Mouse (Mus musculus): ENCODE measurements around the gene Capn5. TPM values are rescaled to one million over a fixed set of nuclear protein-coding genes. Genes with fewer than 3 reads are reported as not detected.

Capn5 gene
- polyA plus RNA-seq, 1 experiment from 2014 or later: 16.7 TPM

- WGBS: 60% methylated on average over 5 of the region's 5 CpGs
- Histone ChIP-seq H3K4me2 (replicated peaks) (no peak overlapping the region), H3K27ac (no peak overlapping the region), H3K9ac (no peak overlapping the region), H3K36me3 (replicated peaks; ENCODE audit: control insufficient read depth, insufficient read depth) (no peaks in the 10 kb centered on the region), H3K27me3 (ENCODE audit: control insufficient read depth, insufficient read depth, low read length) (no peaks in the 10 kb centered on the region), H3K9me3 (ENCODE audit: control insufficient read depth, low read length) (no peaks in the 10 kb centered on the region), H3K4me1 (replicated peaks; ENCODE audit: control insufficient read depth, insufficient read depth, low read length) (peaks cover 25% of the 10 kb centered on the region), H3K4me3 (replicated peaks; ENCODE audit: low read length) (no peak overlapping the region)
- DNase-seq (ENCODE audit: low spot score) (no peak), ATAC-seq (ENCODE audit: low FRiP score) (no peak)
Measured at GRCm38 (mm10) chr7:98153892-98154291, 24.2 kb downstream of the Capn5 start.

GRCm38 (mm10) chr7:98153345-98153744 lies 24.7 kb downstream of the Capn5 start:
- H3K9me3 ChIP-seq (ENCODE audit: control insufficient read depth, low read length): no peaks in the 10 kb centered on the region
- 40% methylated on average over 3 of the region's 3 CpGs for WGBS
- no peak overlapping the region for H3K4me3 ChIP-seq (replicated peaks; ENCODE audit: low read length)
- no peak for DNase-seq (ENCODE audit: low spot score)
- H3K27ac ChIP-seq: no peak overlapping the region
- H3K4me2 ChIP-seq (replicated peaks): no peak overlapping the region
- H3K27me3 ChIP-seq (ENCODE audit: control insufficient read depth, insufficient read depth, low read length): no peaks in the 10 kb centered on the region
- ATAC-seq (ENCODE audit: low FRiP score): no peak
- peaks cover 24% of the 10 kb centered on the region for H3K4me1 ChIP-seq (replicated peaks; ENCODE audit: control insufficient read depth, insufficient read depth, low read length)
- no peak overlapping the region for H3K9ac ChIP-seq
- no peaks in the 10 kb centered on the region for H3K36me3 ChIP-seq (replicated peaks; ENCODE audit: control insufficient read depth, insufficient read depth)

GRCm38 (mm10) chr7:98152400-98152799 lies 25.7 kb downstream of the Capn5 start:
- Histone ChIP-seq H3K36me3 (replicated peaks; ENCODE audit: control insufficient read depth, insufficient read depth) (no peaks in the 10 kb centered on the region), H3K9ac (no peak overlapping the region), H3K9me3 (ENCODE audit: control insufficient read depth, low read length) (no peaks in the 10 kb centered on the region), H3K4me2 (replicated peaks) (no peak overlapping the region), H3K27ac (no peak overlapping the region), H3K4me3 (replicated peaks; ENCODE audit: low read length) (no peak overlapping the region), H3K4me1 (replicated peaks; ENCODE audit: control insufficient read depth, insufficient read depth, low read length) (peaks cover 15% of the 10 kb centered on the region), H3K27me3 (ENCODE audit: control insufficient read depth, insufficient read depth, low read length) (no peaks in the 10 kb centered on the region)
- ATAC-seq (ENCODE audit: low FRiP score): no peak
- DNase-seq (ENCODE audit: low spot score): no peak
- 46% methylated on average over 8 of the region's 8 CpGs for WGBS

- ATAC-seq (ENCODE audit: low FRiP score) (no peak), DNase-seq (ENCODE audit: low spot score) (no peak)
- H3K4me1 ChIP-seq (replicated peaks; ENCODE audit: control insufficient read depth, insufficient read depth, low read length): peaks cover 5% of the 10 kb centered on the region
- H3K9ac ChIP-seq: no peak overlapping the region
- H3K4me2 ChIP-seq (replicated peaks): no peak overlapping the region
- no peaks in the 10 kb centered on the region for H3K27me3 ChIP-seq (ENCODE audit: control insufficient read depth, insufficient read depth, low read length)
- 55% methylated on average over 5 of the region's 5 CpGs for WGBS
- no peak overlapping the region for H3K4me3 ChIP-seq (replicated peaks; ENCODE audit: low read length)
- no peaks in the 10 kb centered on the region for H3K36me3 ChIP-seq (replicated peaks; ENCODE audit: control insufficient read depth, insufficient read depth)
- H3K9me3 ChIP-seq (ENCODE audit: control insufficient read depth, low read length): no peaks in the 10 kb centered on the region
- no peak overlapping the region for H3K27ac ChIP-seq
Measured at GRCm38 (mm10) chr7:98150525-98150924, 27.5 kb downstream of the Capn5 start.

- Histone ChIP-seq H3K9me3 (ENCODE audit: control insufficient read depth, low read length) (no peaks in the 10 kb centered on the region), H3K9ac (no peak overlapping the region), H3K27ac (no peak overlapping the region), H3K4me2 (replicated peaks) (no peak overlapping the region), H3K27me3 (ENCODE audit: control insufficient read depth, insufficient read depth, low read length) (no peaks in the 10 kb centered on the region), H3K4me3 (replicated peaks; ENCODE audit: low read length) (no peak overlapping the region), H3K36me3 (replicated peaks; ENCODE audit: control insufficient read depth, insufficient read depth) (no peaks in the 10 kb centered on the region), H3K4me1 (replicated peaks; ENCODE audit: control insufficient read depth, insufficient read depth, low read length) (peaks cover 5% of the 10 kb centered on the region)
- ATAC-seq (ENCODE audit: low FRiP score): no peak
- 20% methylated on average over 3 of the region's 3 CpGs for WGBS
- DNase-seq (ENCODE audit: low spot score): no peak
Measured at GRCm38 (mm10) chr7:98149802-98150201, 28.3 kb downstream of the Capn5 start.

GRCm38 (mm10) chr7:98148721-98149407 lies 29.2 kb downstream of the Capn5 start:
- WGBS: 63% methylated on average over 10 of the region's 10 CpGs
- Histone ChIP-seq H3K27ac (no peak overlapping the region), H3K27me3 (ENCODE audit: control insufficient read depth, insufficient read depth, low read length) (no peaks in the 10 kb centered on the region), H3K4me3 (replicated peaks; ENCODE audit: low read length) (no peak overlapping the region), H3K4me2 (replicated peaks) (no peak overlapping the region), H3K9ac (no peak overlapping the region), H3K9me3 (ENCODE audit: control insufficient read depth, low read length) (no peaks in the 10 kb centered on the region), H3K36me3 (replicated peaks; ENCODE audit: control insufficient read depth, insufficient read depth) (no peaks in the 10 kb centered on the region), H3K4me1 (replicated peaks; ENCODE audit: control insufficient read depth, insufficient read depth, low read length) (peaks cover 5% of the 10 kb centered on the region)
- no peak for ATAC-seq (ENCODE audit: low FRiP score)
- no peak for DNase-seq (ENCODE audit: low spot score)

GRCm38 (mm10) chr7:98147766-98148165 lies 30.3 kb downstream of the Capn5 start:
- Histone ChIP-seq H3K27me3 (ENCODE audit: control insufficient read depth, insufficient read depth, low read length) (no peaks in the 10 kb centered on the region), H3K4me3 (replicated peaks; ENCODE audit: low read length) (no peak overlapping the region), H3K9me3 (ENCODE audit: control insufficient read depth, low read length) (no peaks in the 10 kb centered on the region), H3K27ac (no peak overlapping the region), H3K36me3 (replicated peaks; ENCODE audit: control insufficient read depth, insufficient read depth) (no peaks in the 10 kb centered on the region), H3K4me1 (replicated peaks; ENCODE audit: control insufficient read depth, insufficient read depth, low read length) (peaks cover 5% of the 10 kb centered on the region), H3K4me2 (replicated peaks) (no peak overlapping the region), H3K9ac (no peak overlapping the region)
- 62% methylated on average over 8 of the region's 8 CpGs for WGBS
- ATAC-seq (ENCODE audit: low FRiP score) (no peak), DNase-seq (ENCODE audit: low spot score) (no peak)

- no peak overlapping the region for H3K4me3 ChIP-seq (replicated peaks; ENCODE audit: low read length)
- no peak overlapping the region for H3K4me2 ChIP-seq (replicated peaks)
- peaks cover 5% of the 10 kb centered on the region for H3K4me1 ChIP-seq (replicated peaks; ENCODE audit: control insufficient read depth, insufficient read depth, low read length)
- no peaks in the 10 kb centered on the region for H3K9me3 ChIP-seq (ENCODE audit: control insufficient read depth, low read length)
- H3K27ac ChIP-seq: no peak overlapping the region
- ATAC-seq (ENCODE audit: low FRiP score) (no peak), DNase-seq (ENCODE audit: low spot score) (no peak)
- no peaks in the 10 kb centered on the region for H3K27me3 ChIP-seq (ENCODE audit: control insufficient read depth, insufficient read depth, low read length)
- 84% methylated on average over 8 of the region's 8 CpGs for WGBS
- H3K36me3 ChIP-seq (replicated peaks; ENCODE audit: control insufficient read depth, insufficient read depth): no peaks in the 10 kb centered on the region
- no peak overlapping the region for H3K9ac ChIP-seq
Measured at GRCm38 (mm10) chr7:98146447-98146845, 31.6 kb downstream of the Capn5 start.

GRCm38 (mm10) chr7:98145842-98146446 lies 32.1 kb downstream of the Capn5 start:
- Histone ChIP-seq H3K4me2 (replicated peaks) (no peak overlapping the region), H3K9ac (no peak overlapping the region)

More at GRCm38 (mm10) chr7:98145842-98146446, 32.1 kb downstream of the Capn5 start:
- Histone ChIP-seq H3K27ac (no peak overlapping the region), H3K4me1 (replicated peaks; ENCODE audit: control insufficient read depth, insufficient read depth, low read length) (peaks cover 5% of the 10 kb centered on the region), H3K36me3 (replicated peaks; ENCODE audit: control insufficient read depth, insufficient read depth) (no peaks in the 10 kb centered on the region), H3K4me3 (replicated peaks; ENCODE audit: low read length) (no peak overlapping the region), H3K27me3 (ENCODE audit: control insufficient read depth, insufficient read depth, low read length) (no peaks in the 10 kb centered on the region), H3K9me3 (ENCODE audit: control insufficient read depth, low read length) (no peaks in the 10 kb centered on the region)
- DNase-seq (ENCODE audit: low spot score): no peak
- WGBS: 76% methylated on average over 12 of the region's 12 CpGs
- no peak for ATAC-seq (ENCODE audit: low FRiP score)

Data from hindbrain, embryonic 14.5 days (tissue).